Mouse (Mus musculus): ENCODE measurements around the gene Vmn2r28. TPM values are rescaled to one million over a fixed set of nuclear protein-coding genes. Genes with fewer than 3 reads are reported as not detected.
"Not testable (repeated sequence)": the region's sequence is repeated elsewhere in the genome, so short reads cannot be mapped to it uniquely, and the experiment has no call there.

Gene Vmn2r28
- not detected in 2 replicates for polyA plus RNA-seq (2012; rRNA removed)

GRCm38 (mm10) chr7:5493856-5494255, at the start of gene Vmn2r28:
TSS of gene Vmn2r28 (minus strand) at chr7:5493956.
- not testable (repeated sequence) for DNase-seq (ENCODE audit: low read depth)

- not testable (repeated sequence) for DNase-seq (ENCODE audit: low read depth)
Measured at GRCm38 (mm10) chr7:5540770-5541436, 47.1 kb upstream of the Vmn2r28 start.

GRCm38 (mm10) chr7:5456674-5457073, 37.1 kb downstream of the Vmn2r28 start, which contains the start of gene Vmn1r59:
TSS of gene Vmn1r59 (minus strand) at chr7:5456774.
- no peak for DNase-seq (ENCODE audit: low read depth)

- DNase-seq (ENCODE audit: low read depth) = not testable (repeated sequence)
Measured at GRCm38 (mm10) chr7:5454011-5454410, 39.7 kb downstream of the Vmn2r28 start.

GRCm38 (mm10) chr7:5448627-5449026, 45.1 kb downstream of the Vmn2r28 start:
- no peak for DNase-seq (ENCODE audit: low read depth)

Other genes starting within 250 kb of the Vmn2r28 start
- not detected in 2 replicates for gene Gm5065, start 143.4 kb downstream of the Vmn2r28 start, polyA plus RNA-seq (2012; rRNA removed)
- not detected in 2 replicates for gene Nlrp2, start 142.9 kb downstream of the Vmn2r28 start, polyA plus RNA-seq (2012; rRNA removed)
- not detected in 2 replicates for gene Vmn1r58, start 80.6 kb downstream of the Vmn2r28 start, polyA plus RNA-seq (2012; rRNA removed)
- gene Vmn1r59, start 37.2 kb downstream of the Vmn2r28 start, polyA plus RNA-seq (2012; rRNA removed) = not detected in 2 replicates
- gene Vmn1r60, start 53.4 kb upstream of the Vmn2r28 start, polyA plus RNA-seq (2012; rRNA removed) = not detected in 2 replicates
- gene Vmn1r61, start 119.3 kb upstream of the Vmn2r28 start, polyA plus RNA-seq (2012; rRNA removed) = not detected in 2 replicates
- gene Vmn1r62, start 179.7 kb upstream of the Vmn2r28 start, polyA plus RNA-seq (2012; rRNA removed) = not detected in 2 replicates

All from gonadal fat pad, adult 2 months (tissue).